Mouse (Mus musculus): Measurements from ENCODE around the gene Mex3a. TPM values are rescaled to one million over a fixed set of nuclear protein-coding genes. Genes with fewer than 3 reads are reported as not detected.

Mex3a gene
- total and polyA plus RNA-seq, 3 experiments = 1.1 to 4.9 (median 2.5) TPM

DNA sequence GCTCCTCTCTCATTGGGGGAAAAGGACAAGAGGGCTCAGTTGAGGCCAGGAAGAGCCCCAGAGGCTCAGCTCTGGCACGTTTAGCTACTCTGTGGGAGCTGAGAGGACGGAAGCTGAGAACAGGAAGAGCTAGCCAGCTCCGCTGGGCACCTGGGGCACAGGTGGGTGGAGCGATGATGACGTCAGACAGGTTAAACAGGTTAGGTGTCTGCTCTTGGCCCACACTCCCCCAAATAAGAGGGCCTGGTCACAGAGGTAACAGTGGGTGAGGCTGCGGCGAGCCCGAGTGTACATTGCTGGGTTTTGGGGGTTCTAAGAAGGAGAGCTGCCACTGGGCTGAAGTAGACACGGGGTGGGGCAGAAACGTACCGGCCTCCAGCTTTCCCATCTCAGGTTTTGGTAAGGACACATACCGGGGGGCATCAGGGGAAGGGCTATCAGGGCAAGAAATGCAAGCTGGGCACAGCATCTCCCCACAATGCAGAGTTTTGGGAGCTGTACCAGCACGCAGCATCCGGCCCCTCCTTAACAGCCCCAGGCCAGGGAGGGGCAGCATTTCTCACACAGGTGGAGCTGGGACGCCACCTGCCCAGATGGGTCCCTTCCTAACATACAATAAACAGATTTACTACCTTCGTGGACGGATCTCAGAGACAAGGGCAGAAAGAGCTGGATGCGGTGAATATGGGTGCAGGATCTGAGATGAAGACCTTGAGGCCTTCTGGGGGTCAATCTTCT lies 16.2 kb downstream of the Mex3a start, which contains the start of gene Rab25:
Gene Rab25, minus strand, starts transcription at position 121 of the 738 bp plus-strand sequence.
- no peaks in the 10 kb centered on the region for H3K79me2 ChIP-seq (replicated peaks; ENCODE audit: control insufficient read depth, extremely low read depth, insufficient read depth, poor library complexity, severe bottlenecking)
- in situ Hi-C loops (cut with MboI; ENCODE audit: low pct_ligation_motif_present, low pct_unique_long_range_greater_than_20kb, low sequenced_read_pairs) (loop anchor here (5.0 kb wide), 1 partner anchor 49 kb away; no protein-coding TSS in a partner anchor), dilution Hi-C loops (cut with MboI; ENCODE audit: extremely low pct_ligation_motif_present, extremely low pct_unique_long_range_greater_than_20kb, low sequenced_read_pairs) (no loop called here)
- no peak within 1 kb of the TSS for H3K9ac ChIP-seq (ENCODE audit: insufficient read depth, low read depth)
- H3K27ac ChIP-seq (ENCODE audit: insufficient read depth, low read depth) = no peak within 1 kb of the TSS
- TF ChIP-seq RCOR1 (conservative IDR thresholded peaks at IDR 0.05; ENCODE audit: low read depth, low read length) (no peak), MAZ (IDR thresholded peaks at IDR 0.05; ENCODE audit: low read depth, low read length) (no peak), SMC3 (IDR thresholded peaks at IDR 0.05; ENCODE audit: low read depth, low read length) (no peak), MXI1 (IDR thresholded peaks at IDR 0.05; ENCODE audit: low read depth, low read length) (no peak), ETS1 (conservative IDR thresholded peaks at IDR 0.05; ENCODE audit: low read depth, low read length) (no peak), HCFC1 (IDR thresholded peaks at IDR 0.05; ENCODE audit: low read depth, low read length) (no peak), ZKSCAN1 (IDR thresholded peaks at IDR 0.05; ENCODE audit: borderline replicate concordance, low read depth, low read length) (no peak), ZNF384 (IDR thresholded peaks at IDR 0.05; ENCODE audit: low read depth, low read length) (no peak), ELF1 (IDR thresholded peaks at IDR 0.05; ENCODE audit: low read depth, low read length) (no peak), BHLHE40 (IDR thresholded peaks at IDR 0.05; ENCODE audit: low read depth, low read length) (no peak), PAX5 (IDR thresholded peaks at IDR 0.05; ENCODE audit: low read length) (no peak), MAFK (IDR thresholded peaks at IDR 0.05; ENCODE audit: insufficient replicate concordance, low read length) (no peak), USF2 (conservative IDR thresholded peaks at IDR 0.05; ENCODE audit: low read depth, low read length) (no peak)
- peaks cover 13 to 40% of the 10 kb centered on the region in 2 experiments for H3K4me1 ChIP-seq (ENCODE audit: control insufficient read depth in 1 of 2, insufficient read depth in 2 of 2)
- H3K9me3 ChIP-seq (replicated peaks; ENCODE audit: low read length) = no peaks in the 10 kb centered on the region
- H3K27me3 ChIP-seq (replicated peaks) = no peaks in the 10 kb centered on the region
- H3K4me3 ChIP-seq (replicated peaks in 1 of 3; ENCODE audit: low read depth in 2 of 3, low read length in 2 of 3, poor library complexity in 1 of 3) = no peak within 1 kb of the TSS
- no peak for DNase-seq (ENCODE audit: extremely low read depth)
- H3K4me2 ChIP-seq (ENCODE audit: insufficient read depth, low read depth, poor library complexity, severe bottlenecking) = no peak within 1 kb of the TSS
- H3K36me3 ChIP-seq (replicated peaks in 1 of 2; ENCODE audit: control insufficient read depth in 1 of 2, insufficient read depth in 1 of 2, low read length in 1 of 2) = peaks cover 3 to 28% of the 10 kb centered on the region in 2 experiments

GRCm38 (mm10) chr3:88551586-88551985 lies 19.4 kb downstream of the Mex3a start:
- no peaks in the 10 kb centered on the region for H3K9me3 ChIP-seq (replicated peaks; ENCODE audit: low read length)
- H3K27me3 ChIP-seq (replicated peaks) = no peaks in the 10 kb centered on the region
- no peak overlapping the region; the same call in 1 of the 2 replicates for H3K9ac ChIP-seq (ENCODE audit: insufficient read depth, low read depth)
- TF ChIP-seq ZKSCAN1 (IDR thresholded peaks at IDR 0.05; ENCODE audit: borderline replicate concordance, low read depth, low read length) (no peak), GABPA (IDR thresholded peaks at IDR 0.05; ENCODE audit: insufficient replicate concordance, low read depth, low read length) (no peak), TBP (conservative IDR thresholded peaks at IDR 0.05; ENCODE audit: low read depth, low read length) (no peak), BHLHE40 (IDR thresholded peaks at IDR 0.05; ENCODE audit: low read depth, low read length) (no peak), RAD21 (IDR thresholded peaks at IDR 0.05; ENCODE audit: low read depth, low read length) (no peak), PAX5 (IDR thresholded peaks at IDR 0.05; ENCODE audit: low read length) (no peak), SMC3 (IDR thresholded peaks at IDR 0.05; ENCODE audit: low read depth, low read length) (no peak), CHD2 (IDR thresholded peaks at IDR 0.05; ENCODE audit: low read length) (no peak), ZMIZ1 (IDR thresholded peaks at IDR 0.05; ENCODE audit: low read depth, low read length) (no peak)
- peaks cover 15 to 42% of the 10 kb centered on the region in 2 experiments for H3K36me3 ChIP-seq (replicated peaks in 1 of 2; ENCODE audit: control insufficient read depth in 1 of 2, insufficient read depth in 1 of 2, low read length in 1 of 2)
- DNase-seq (ENCODE audit: extremely low read depth) = no peak
- peaks cover 14% of the 10 kb centered on the region for H3K79me2 ChIP-seq (replicated peaks; ENCODE audit: control insufficient read depth, extremely low read depth, insufficient read depth, poor library complexity, severe bottlenecking)
- in situ Hi-C loops (cut with MboI; ENCODE audit: low pct_ligation_motif_present, low pct_unique_long_range_greater_than_20kb, low sequenced_read_pairs) (loop anchor here (10.0 kb wide), 1 partner anchor 203 kb away; no protein-coding TSS in a partner anchor), dilution Hi-C loops (cut with MboI; ENCODE audit: extremely low pct_ligation_motif_present, extremely low pct_unique_long_range_greater_than_20kb, low sequenced_read_pairs) (no loop called here)
- no peak overlapping the region for H3K4me3 ChIP-seq (replicated peaks in 1 of 3; ENCODE audit: low read depth in 2 of 3, low read length in 2 of 3, poor library complexity in 1 of 3)
- peak overlapping the region; percentile 71 for H3K4me2 ChIP-seq (ENCODE audit: insufficient read depth, low read depth, poor library complexity, severe bottlenecking)
- H3K4me1 ChIP-seq (ENCODE audit: control insufficient read depth in 1 of 2, insufficient read depth in 2 of 2) = peaks cover 7 to 28% of the 10 kb centered on the region in 2 experiments; a peak in 3 of 4 replicates
- H3K27ac ChIP-seq (ENCODE audit: insufficient read depth, low read depth) = no peak overlapping the region

All from CH12.LX (cell line).